Mouse (Mus musculus) T-helper 17 cell (primary cell): ENCODE data around the gene Tgfa.

ENCODE experiments used
- in situ Hi-C, 2 experiments: fragments of 300-600 bp; cut with MboI, MseI; formaldehyde crosslinking; loops; 1 replicate in 1 of 2; 2 replicates in 1 of 2; pipeline ENCODE4 v1.15.1; 2025; ENCODE audit warnings: high pct_unique_total_duplicates in 2 of 2

The Tgfa gene

DNA sequence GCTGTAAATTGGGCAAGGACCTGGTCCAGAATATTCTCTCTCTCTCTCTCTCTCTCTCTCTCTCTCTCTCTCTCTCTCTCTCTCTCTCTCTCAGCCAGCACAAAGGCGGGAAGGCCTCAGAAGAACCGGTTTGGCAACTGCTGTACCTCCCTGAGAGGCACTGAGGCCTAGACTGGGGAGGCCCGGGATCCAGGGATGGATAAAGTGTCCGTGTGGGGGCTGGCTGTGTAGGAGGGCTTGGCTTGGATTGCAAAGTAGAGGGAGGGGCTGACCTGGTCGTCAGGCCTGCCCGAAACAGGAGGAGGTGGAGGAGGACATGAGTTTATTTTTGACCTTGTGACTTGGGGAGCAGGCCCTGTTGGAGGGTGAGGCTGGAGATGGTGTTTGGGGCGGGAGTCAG lies 27.4 kb downstream of the Tgfa start:
- in situ Hi-C loops = no loop called here

DNA sequence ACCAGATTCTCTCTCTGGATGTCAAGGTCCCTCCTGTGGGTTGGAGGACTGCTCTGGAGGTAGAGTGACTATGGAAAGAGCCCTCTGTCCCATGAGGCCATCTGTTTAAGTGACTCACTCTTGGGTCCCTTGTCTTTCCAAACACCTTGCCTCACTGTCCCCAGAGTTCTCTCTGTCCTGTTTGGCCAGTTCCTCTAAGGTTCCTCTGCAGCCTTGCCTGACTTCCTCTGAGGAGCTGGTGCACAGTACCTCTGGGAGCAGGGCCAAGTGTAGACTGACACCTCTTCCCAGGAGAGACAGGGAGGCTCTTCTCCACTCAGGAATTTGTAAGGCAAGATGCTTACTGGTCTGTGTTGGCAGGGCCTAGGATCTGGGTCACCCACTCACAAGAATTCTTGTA lies 30.6 kb downstream of the Tgfa start:
- in situ Hi-C loops = no loop called here

DNA sequence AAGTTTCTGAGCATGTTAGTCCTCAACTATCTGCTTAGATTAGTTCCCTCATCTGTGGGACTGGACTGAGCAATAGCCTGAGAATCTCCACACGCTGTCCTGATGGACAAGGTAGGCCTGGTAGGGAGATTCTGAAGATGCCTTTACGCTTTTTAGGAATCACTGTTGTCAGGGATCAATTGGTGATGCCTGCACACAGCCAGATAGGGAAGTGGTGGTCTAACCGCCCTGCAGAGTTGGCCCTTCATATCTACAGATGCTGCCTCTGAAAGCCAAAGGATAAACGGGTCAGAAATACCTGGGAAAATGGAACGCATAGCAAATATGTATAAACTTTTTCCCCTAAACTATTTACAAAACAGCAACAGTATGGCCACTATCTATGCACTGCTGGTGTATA lies 37.3 kb downstream of the Tgfa start:
- in situ Hi-C loops = no loop called here

DNA sequence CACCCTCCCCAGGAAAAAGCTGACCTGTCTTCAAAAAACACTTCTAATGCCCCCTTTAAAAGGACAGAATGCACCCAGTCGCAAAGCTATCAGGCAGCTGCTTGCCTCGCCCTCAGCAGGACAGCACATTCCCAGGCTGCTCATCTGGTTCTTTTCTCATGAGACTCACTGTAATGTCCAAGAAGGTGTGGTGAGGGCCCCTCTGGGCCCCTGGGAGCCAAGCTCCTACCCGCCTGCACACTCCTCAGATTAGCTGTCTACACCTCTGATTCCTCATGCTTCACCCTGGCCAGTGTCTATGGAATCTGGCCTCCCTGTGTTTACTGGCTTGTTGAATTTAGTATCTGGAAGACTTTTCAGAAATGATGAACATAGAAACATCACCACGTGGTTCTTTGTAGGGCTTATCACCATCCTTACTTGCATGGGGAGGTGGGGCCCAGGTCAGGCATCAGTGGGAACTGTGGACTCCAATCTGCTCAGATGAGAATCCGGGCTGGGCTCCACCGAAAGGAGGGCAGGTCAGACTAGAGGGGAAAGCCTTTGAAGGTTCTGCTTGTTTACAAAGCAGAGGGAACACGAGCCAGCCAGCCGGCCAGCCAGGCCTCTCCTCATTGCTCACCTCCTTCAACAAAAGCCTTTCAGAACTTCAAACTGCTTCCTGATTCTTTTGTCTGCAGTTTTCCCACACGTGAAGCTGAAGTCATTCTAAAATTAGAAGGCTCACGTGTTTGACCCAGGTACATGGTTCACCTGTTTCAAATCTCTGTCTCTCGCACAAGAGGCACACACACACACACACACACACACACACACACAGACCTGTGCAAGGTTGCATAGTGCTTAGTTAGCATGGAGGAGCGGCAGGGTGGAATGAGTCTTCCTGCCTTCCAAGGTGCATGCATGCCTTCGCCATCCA lies 38.7 kb downstream of the Tgfa start:
- in situ Hi-C loops = no loop called here

DNA sequence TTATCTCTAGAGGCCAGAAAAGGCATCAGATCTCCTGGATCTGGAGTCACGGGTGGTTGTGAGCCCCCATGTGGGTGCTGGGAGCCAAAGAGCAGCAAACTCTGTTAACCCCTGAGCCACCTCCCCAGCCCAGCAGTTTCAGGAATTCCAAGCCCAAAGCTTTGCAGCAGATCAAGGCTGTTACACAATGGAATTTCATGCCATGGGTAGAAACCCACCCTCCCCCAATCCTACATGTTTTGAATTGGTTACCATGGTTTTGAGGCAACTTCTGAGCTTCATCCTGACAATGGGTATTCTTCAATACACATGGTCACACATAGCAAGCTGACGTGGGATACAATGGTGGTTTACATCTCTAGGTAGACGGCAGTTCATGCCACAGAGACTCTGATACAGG lies 49.8 kb downstream of the Tgfa start:
- in situ Hi-C loops = no loop called here

DNA sequence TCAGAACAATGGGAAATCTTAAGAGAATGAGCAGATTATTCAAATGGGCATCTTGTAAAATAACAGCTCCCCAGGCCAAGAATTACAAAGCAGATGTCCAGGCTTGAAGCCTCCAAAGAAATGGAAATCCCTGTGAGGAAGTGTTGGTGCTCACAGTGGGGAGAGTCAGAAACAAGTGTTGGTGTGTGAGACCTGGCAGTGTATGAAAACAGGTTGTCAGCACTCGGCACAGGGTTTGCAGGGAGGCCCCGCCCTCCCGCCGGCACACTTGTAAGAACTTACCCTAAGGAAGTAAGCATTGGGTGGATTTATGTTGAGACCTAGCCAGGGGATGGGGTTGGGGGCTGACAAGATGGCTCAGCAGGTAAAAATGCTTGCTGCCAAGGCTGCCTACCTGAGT lies 50.9 kb downstream of the Tgfa start:
- in situ Hi-C loops = no loop called here

DNA sequence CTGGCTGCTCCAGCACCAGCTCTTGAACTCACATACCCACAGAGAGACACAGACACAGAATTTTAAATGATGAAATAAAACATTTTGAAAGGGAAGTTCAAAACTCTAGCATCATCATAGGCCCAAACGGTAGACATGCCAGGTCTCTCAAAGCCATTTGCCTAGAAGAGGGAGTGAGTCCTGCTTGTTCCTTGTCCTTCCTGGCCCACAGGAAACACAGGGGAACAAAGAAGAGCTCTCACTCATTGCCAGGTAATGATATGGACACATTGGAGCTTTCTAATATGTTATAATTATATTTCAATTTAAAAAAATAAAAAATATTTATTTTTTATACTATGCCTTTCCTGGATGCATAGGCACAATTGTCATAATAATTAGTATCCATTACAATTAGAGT lies 53.5 kb downstream of the Tgfa start:
- in situ Hi-C loops = no loop called here

DNA sequence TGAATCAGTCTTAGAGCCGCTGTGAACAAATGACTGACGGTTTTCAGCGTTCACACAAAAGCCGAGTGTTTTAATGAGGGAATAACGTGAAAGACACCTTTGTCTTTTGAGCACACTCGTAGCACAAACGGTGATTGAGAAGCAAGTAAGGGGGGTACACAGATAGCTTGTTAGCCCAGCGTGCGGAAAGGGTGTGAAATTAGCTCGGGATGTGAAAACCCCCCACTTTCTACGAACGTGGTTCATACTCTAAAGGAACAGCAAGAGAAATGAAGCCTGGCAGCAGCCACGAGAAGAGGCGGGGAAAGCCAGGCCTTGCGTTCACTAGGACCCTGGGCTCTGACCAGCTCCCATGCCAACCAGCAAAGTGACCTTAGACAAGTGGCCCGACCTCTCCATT lies 54.0 kb downstream of the Tgfa start:
- in situ Hi-C loops = no loop called here

DNA sequence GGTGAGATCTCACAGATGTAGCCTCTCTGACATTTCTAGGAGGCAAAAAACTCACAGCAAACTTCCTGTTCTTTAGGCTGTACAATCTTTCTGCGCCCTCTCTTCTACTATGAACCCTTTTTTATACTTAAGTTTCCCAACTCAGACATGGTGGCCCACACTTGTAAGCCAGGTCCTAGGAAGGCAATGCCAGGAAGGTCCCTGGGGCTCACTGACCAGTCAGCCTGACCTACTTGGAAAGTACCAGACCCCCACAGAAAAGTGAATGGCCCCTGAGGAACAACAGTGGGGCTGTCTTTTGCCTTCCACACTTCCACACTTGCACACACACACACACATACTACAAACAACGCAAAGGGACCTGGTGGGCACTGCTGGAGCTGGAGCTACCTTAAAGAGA lies 55.2 kb downstream of the Tgfa start:
- in situ Hi-C loops = no loop called here

DNA sequence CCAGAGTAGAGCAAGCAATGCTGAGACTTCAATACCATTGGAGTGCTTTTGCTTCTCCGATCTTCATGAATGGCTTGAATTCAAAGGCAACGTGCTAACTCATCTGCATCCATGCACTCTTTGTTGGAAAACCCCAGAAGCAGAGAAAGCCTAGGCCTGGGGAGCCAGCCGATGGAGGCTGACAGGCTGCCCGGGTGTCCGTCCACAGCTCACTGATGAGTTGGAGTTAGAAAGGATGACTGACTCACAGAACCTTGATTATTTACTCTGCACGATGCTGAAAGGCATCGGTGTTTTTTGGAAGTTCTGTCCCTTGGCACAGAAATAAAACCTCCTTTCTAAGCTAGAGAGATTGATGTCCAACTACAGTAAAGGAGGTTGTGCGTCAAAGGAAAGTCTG lies 55.8 kb downstream of the Tgfa start:
- in situ Hi-C loops = no loop called here

DNA sequence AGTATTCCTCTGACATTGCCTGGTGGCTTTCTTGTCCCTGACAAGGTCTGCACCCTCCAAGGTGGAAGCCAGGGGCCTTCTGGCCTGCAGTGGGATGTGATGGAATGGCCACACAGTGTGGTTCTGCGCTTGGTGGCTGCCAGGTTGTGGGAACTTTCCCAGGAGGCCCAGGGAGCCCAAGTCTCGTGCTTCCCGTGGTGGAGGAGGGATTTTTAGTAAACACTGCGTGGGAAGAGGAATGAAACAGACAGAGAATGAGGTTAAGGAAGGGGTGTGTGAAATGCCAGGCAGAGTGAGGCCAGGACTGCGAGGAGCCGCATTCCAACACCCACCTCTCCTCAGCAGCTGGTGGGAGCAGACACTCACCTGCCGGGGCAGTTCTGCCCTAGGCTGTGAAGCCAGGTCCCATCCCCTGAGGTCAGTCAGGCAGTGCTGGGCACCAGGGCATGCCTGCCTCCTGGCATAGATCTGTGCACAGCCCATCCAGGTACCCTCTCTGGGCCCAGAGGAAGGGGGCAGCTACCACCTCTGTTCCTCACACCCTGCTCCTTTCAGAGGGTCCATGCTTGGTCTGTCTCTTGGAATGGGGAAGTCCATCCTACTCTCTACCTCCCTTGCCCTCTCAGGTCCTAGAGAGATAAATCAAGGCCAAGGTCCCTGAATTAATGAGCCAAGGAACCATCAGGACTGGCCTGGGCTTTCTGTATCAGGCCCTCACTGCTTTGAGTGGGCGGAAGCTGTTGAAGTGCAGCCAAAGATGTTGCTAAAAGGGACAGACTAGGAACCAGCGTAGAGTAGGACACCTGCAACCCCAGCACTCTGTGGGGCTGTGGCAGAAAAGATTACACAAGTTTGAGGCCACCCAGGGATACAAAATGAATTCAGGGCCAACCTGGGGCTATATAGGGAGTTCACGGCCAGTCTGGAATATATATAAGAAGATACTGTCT lies 57.4 kb downstream of the Tgfa start:
- in situ Hi-C loops = no loop called here

DNA sequence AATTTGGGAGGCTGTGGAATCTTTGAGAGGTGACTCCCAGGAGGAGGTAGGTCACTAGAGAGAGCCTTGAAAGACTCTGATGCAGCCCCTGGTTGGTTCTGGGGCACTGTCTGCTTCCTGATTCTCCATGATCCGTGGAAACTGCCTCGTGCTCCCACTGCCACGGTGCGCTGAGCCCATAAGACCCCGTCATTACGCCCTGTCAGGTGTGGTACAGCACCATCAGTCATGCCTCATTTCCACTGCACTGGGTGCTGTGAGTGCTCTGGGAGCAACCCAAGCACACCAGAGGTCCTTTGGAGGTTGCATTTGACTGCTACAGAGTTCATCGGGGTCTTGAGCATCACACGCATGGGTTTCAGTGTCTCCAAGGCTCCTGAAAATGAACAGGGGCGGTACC lies 60.9 kb downstream of the Tgfa start:
- in situ Hi-C loops = no loop called here

DNA sequence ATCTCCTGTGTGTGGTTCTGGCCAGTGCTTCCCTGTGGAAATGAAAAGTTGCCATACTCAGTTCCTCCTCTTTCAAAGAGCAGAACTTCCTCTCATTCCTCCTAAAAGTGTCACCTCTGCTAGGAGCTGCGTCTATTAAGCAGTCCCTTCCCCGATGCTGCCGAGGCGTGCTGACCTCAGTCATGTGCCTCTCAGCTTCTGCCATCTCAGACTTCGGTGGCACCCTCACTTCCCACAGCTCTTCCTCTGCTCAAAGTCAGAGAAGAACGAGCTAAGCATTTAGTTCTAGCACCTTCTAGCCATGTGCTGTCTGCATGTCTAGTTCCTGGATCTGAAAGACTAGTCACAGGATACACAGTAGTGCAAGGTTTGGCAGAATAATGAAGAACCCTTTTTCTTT lies 64.2 kb downstream of the Tgfa start:
- in situ Hi-C loops = no loop called here

DNA sequence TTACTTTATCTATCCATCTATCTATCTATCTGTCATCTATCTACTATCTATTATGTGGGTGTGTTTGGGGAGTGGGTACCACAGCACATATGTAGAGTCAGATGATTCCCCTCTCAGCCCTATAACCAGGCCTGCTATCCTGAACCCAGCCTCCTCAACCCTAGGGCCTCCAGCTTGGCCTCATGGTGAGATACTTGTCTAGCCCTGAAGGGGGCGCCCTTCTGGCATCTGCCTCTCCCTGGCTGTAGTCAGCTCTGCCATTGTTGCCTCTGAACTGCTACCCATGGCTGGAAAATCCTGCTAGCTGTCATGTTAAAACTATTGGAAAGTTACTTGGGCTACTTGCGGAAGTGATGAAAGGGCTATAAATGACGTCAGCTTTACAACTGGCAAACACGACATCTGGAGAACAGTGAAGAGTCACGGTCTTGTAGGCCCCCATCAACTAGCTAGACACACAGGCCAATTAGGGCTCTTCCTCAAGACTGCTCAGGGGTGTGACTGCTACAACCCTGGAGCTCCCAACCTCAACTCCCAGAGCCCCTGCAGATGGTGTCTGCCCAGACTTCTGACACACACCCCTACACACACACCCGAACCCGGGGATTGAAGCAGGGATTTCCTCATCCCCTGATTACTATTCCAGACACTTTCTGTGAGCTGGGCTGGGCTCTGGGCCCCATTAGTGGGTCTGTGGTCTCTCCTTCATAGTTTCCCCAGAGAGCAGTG lies 65.5 kb downstream of the Tgfa start:
- in situ Hi-C loops = no loop called here

DNA sequence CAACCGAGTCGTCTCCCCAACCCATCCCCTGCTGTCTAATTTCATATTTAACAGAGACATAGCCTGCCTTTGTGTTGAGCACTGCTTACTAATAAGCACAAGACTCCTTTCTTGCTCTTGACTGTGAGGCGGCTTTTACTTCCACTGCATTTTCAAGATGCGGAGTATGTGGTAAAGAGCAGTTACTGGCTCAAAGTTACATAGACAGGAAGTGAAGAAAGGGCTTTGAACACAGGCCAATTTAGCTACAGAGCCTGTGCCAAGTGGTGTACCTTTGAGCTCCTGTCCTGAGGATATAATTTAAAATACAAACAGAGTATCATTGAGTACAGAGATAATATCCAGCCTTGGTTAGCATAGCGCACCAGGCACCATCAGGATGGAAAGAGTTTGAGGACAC lies 71.8 kb downstream of the Tgfa start:
- in situ Hi-C loops = no loop called here

DNA sequence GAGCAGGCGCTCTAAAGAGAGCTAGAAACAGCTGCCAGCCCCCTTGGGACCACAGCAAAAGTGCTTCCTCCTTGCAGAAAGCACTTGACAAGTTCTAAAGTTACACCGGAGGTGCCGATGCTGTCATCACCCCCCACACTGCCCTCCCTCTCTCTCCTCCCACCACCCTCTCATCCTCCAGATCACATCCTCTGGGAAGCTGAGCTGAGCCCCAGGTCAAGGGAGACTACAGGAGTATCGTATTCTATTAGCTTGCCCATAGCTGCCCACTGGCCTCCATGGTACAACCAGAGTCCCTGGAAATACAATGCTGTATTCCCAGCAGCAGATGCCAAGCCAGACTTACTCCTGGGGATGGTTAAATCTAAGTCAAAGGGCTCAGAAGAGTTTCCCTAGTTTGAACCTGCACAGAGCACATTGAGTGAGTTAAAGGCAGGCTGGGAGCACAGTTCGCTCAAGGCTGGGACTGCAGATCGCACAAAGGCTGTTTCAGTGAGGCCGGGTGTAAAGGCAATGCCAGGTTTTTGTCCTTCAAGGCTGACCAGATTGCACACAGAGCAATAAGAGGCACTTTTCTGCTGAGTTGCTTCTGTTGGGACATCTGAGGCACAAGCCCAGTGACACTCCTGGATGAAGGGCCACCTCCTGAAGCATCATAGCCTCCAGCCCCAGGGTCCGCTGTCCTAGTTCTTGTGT lies 75.5 kb downstream of the Tgfa start:
- in situ Hi-C loops = loop anchor here in 1 of 2 experiments (5.0 kb wide), 1 partner anchor 77 kb away; no protein-coding TSS in a partner anchor

DNA sequence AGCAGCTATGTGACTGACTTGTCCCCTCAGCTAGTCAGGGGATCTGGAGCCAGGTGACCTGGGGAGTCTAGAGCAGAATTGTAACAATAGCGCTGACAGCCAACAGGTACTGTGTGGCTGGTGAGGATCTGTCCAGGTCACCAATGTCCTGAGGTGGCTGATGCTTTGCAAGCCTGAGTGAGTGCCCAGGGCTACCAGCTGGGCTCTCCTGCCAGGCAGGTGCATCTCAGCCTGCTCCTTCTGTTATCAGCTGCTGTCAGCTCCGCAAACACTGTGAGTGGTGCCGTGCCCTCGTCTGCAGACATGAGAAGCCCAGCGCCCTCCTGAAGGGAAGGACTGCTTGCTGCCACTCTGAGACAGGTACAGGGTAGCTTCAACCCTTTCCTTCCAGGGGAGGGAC lies 76.1 kb downstream of the Tgfa start:
- in situ Hi-C loops = loop anchor here in 1 of 2 experiments (5.0 kb wide), 1 partner anchor 76 kb away; no protein-coding TSS in a partner anchor

DNA sequence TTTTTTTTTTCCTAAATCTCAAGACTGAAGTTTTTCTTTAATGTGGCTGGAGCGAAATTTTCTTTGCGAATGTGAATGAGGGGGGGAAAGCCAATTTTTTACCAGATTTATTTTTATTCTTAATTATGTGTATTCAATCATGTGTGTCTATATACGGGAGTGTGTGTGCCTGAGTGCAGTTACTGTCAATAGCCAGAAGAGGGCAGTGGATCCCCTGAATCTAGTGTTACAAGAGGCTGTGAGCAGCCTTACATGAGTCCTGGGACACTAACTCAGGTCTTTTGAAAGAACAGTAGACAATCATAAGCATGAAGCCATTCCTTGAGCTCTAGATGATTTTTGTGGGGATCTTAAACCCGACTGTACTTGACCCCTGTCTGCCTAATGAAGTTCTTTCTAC lies 80.7 kb downstream of the Tgfa start:
- in situ Hi-C loops = no loop called here

DNA sequence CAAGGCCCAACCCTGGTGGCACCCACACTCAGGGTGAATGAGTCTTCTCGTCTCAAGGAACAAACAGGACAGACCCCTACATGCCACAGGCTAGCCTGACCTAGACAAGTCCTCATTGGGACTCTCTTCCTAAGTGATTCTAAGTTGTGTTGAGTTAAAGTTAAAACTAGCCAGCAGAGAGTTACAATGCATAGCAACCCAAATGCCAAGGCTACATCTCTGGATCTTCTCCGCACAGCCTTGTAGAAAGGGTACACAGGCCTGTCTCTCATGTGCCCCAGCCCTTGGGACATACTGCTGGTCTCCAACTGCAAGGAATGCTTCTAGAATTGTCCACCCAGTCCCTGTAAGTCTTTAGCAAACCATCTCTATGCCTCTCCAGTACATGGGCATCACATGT lies 81.8 kb downstream of the Tgfa start:
- in situ Hi-C loops = no loop called here

DNA sequence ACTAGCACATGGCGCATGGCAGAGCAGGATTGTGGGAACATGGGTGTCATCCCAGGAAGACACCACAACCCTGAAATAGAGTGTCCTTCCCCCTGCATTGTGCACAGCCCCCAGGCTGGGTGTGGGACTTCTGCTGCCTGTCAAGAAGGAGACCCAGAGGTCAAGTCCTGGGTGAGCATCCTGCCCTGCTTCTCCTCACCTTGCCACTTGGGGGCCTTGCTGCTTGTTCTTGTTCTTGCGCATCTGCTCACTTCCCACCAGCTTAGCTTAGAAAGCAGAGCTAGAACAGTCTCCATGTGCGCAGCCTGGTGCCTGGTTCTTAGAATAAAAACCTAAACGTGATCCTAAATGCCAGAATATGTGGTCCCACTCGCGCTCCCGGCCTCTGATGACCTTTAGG lies 82.6 kb downstream of the Tgfa start:
- in situ Hi-C loops = no loop called here

DNA sequence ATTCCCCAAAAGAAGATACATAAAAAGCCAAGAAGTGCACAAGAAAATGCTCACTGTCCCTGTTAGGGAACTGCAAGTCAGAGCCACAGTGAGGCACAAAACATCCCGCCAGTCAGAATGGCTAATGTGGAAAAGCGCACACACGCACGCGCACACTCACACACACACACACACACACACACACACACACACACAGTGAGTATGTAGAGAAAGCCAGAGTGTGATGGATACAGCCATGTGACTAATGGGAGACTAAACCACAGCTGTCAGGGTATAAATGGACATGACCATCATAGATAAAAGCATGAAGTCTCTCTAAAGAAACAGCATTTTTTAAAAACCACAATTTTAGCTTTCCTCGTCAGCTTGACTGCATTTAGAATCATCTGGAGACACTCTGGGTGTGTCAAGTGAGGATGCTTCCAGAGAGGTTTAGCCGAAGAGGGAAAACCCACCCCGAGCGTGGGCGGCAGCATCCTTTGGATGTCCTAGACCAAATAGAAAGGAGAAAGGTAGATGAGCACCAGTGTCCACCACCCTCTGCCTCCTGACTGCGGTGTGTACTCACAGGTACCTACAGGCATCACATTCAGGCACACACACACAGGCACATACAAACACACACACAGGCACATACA lies 86.7 kb downstream of the Tgfa start:
- in situ Hi-C loops = no loop called here
